Mouse (Mus musculus): ENCODE measurements around the gene Iqgap1.

GRCm38 (mm10) chr7:80862475-80862874 is 36.7 kb upstream of the Iqgap1 start:
- TF ChIP-seq POLR2A (IDR thresholded peaks at IDR 0.05; ENCODE audit: extremely low read depth, insufficient read depth, low read length) (no peak), CTCF (IDR thresholded peaks at IDR 0.05; ENCODE audit: low read depth, low read length) (no peak)
